Mouse (Mus musculus): ENCODE measurements around the gene Cd79a.

- TF ChIP-seq CTCF (IDR thresholded peaks at IDR 0.05; ENCODE audit: low read depth, low read length) (no peak), POLR2A (IDR thresholded peaks at IDR 0.05; ENCODE audit: insufficient read depth, low read length) (no peak)
Measured at GRCm38 (mm10) chr7:24853233-24853563, 44.0 kb upstream of the Cd79a start.
